Mouse (Mus musculus): ENCODE data around the gene Usp18.

Gene Usp18

GRCm38 (mm10) chr6:121245127-121246036, at the start of gene Usp18:
Usp18 (plus strand) TSS chr6:121245906.
- POLR2A ChIA-PET = interaction anchor here in 2 of 4 experiments (0.6 to 1.1 kb wide), 3 partner anchors 52 to 422 kb away, joined by 3 read pairs; partner anchors contain the start of gene Atp6v1e1 (in 1 of the 2)
- CTCF ChIA-PET = interaction anchor here in 2 of 4 experiments (0.7 to 1.6 kb wide), 3 partner anchors 10 to 60 kb away, joined by 3 to 8 read pairs (median 4); no protein-coding TSS in a partner anchor

- CTCF ChIA-PET = interaction anchor here in 1 of 4 experiments (0.6 kb wide), 1 partner anchor 146 kb away, joined by 3 read pairs; no protein-coding TSS in a partner anchor
- POLR2A ChIA-PET = interaction anchor here in 2 of 4 experiments (0.7 to 1.3 kb wide), 2 partner anchors 13 to 30 kb away, joined by 3 read pairs; no protein-coding TSS in a partner anchor
These were observed 47.8 kb upstream of the Usp18 start for GRCm38 (mm10) chr6:121197807-121198365.

GRCm38 (mm10) chr6:121200458-121200857, 45.2 kb upstream of the Usp18 start:
- ChIA-PET POLR2A (interaction anchor here in 3 of 4 experiments (0.6 to 1.7 kb wide), 6 partner anchors 10 to 178 kb away, joined by 3 to 8 read pairs (median 4); partner anchors contain the start of genes Pex26 (in 1 of the 3) and Tuba8 (in 1 of the 3)), CTCF (interaction anchor here in 2 of 4 experiments (0.6 to 1.3 kb wide), 3 partner anchors 44 to 142 kb away, joined by 3 to 4 read pairs (median 3); partner anchors contain the start of genes Mical3 (in 1 of the 2) and Slc6a12 (in 1 of the 2))

- POLR2A ChIA-PET = interaction anchor here in 3 of 4 experiments (0.6 to 2.8 kb wide), 8 partner anchors 8 to 954 kb away, joined by 3 to 13 read pairs (median 4); partner anchors contain the start of gene Tuba8 (in 2 of the 3)
- CTCF ChIA-PET = interaction anchor here in 3 of 4 experiments (0.6 to 1.9 kb wide), 4 partner anchors 18 to 359 kb away, joined by 3 to 6 read pairs (median 3); no protein-coding TSS in a partner anchor
These were observed 43.7 kb upstream of the Usp18 start for GRCm38 (mm10) chr6:121202026-121202425.

- ChIA-PET CTCF (no interaction called here), POLR2A (no interaction called here)
These were observed 39.2 kb upstream of the Usp18 start for GRCm38 (mm10) chr6:121206481-121206880.

- POLR2A ChIA-PET = interaction anchor here in 2 of 4 experiments (0.6 to 2.6 kb wide), 4 partner anchors 9 to 16 kb away, joined by 3 to 8 read pairs (median 4); no protein-coding TSS in a partner anchor
- CTCF ChIA-PET = interaction anchor here in 1 of 4 experiments (0.8 kb wide), 1 partner anchor 25 kb away, joined by 7 read pairs; no protein-coding TSS in a partner anchor
These were observed 36.1 kb upstream of the Usp18 start for GRCm38 (mm10) chr6:121209584-121209983.

GRCm38 (mm10) chr6:121210149-121210925, 35.4 kb upstream of the Usp18 start, which contains the start of gene Tuba8:
Tuba8 (plus strand) TSS chr6:121210696.
- ChIA-PET POLR2A (interaction anchor here (0.6 to 2.6 kb wide), 15 partner anchors 8 to 1264 kb away, joined by 3 to 23 read pairs (median 4); partner anchors contain the start of genes Pex26 (in 2 of the 4), Atp6v1e1 (in 1 of the 4) and Phc1 (in 1 of the 4)), CTCF (interaction anchor here in 2 of 4 experiments (0.8 to 1.1 kb wide), 3 partner anchors 24 to 26 kb away, joined by 3 to 7 read pairs (median 3); no protein-coding TSS in a partner anchor)

- CTCF ChIA-PET = interaction anchor here in 2 of 4 experiments (0.5 to 1.1 kb wide), 4 partner anchors 24 to 263 kb away, joined by 3 read pairs; no protein-coding TSS in a partner anchor
- POLR2A ChIA-PET = interaction anchor here (0.6 to 2.6 kb wide), 15 partner anchors 8 to 388 kb away, joined by 3 to 23 read pairs (median 5); partner anchors contain the start of genes Pex26 (in 2 of the 4) and Atp6v1e1 (in 1 of the 4)
These were observed 34.8 kb upstream of the Usp18 start for GRCm38 (mm10) chr6:121210926-121211289.

GRCm38 (mm10) chr6:121211743-121212142, 34.0 kb upstream of the Usp18 start:
- CTCF ChIA-PET = no interaction called here
- POLR2A ChIA-PET = interaction anchor here in 3 of 4 experiments (0.6 to 1.9 kb wide), 9 partner anchors 9 to 101 kb away, joined by 3 to 23 read pairs (median 5); partner anchors contain the start of gene Pex26 (in 1 of the 3)

- ChIA-PET CTCF (no interaction called here), POLR2A (no interaction called here)
These were observed 32.7 kb upstream of the Usp18 start for GRCm38 (mm10) chr6:121212988-121213387.

GRCm38 (mm10) chr6:121214221-121214620, 31.5 kb upstream of the Usp18 start:
- POLR2A ChIA-PET = interaction anchor here in 2 of 4 experiments (1.0 to 1.4 kb wide), 2 partner anchors 19 to 21 kb away, joined by 3 read pairs; no protein-coding TSS in a partner anchor
- CTCF ChIA-PET = interaction anchor here in 1 of 4 experiments (0.7 kb wide), 1 partner anchor 97 kb away, joined by 3 read pairs; no protein-coding TSS in a partner anchor

GRCm38 (mm10) chr6:121214667-121215330, 30.9 kb upstream of the Usp18 start:
- POLR2A ChIA-PET = interaction anchor here in 2 of 4 experiments (0.7 to 1.4 kb wide), 3 partner anchors 20 to 1543 kb away, joined by 3 read pairs; no protein-coding TSS in a partner anchor
- CTCF ChIA-PET = interaction anchor here in 1 of 4 experiments (0.7 kb wide), 1 partner anchor 98 kb away, joined by 3 read pairs; no protein-coding TSS in a partner anchor

- CTCF ChIA-PET = no interaction called here
- POLR2A ChIA-PET = interaction anchor here in 2 of 4 experiments (0.7 to 1.4 kb wide), 3 partner anchors 19 to 1542 kb away, joined by 3 read pairs; no protein-coding TSS in a partner anchor
These were observed 30.4 kb upstream of the Usp18 start for GRCm38 (mm10) chr6:121215336-121215735.

- POLR2A ChIA-PET = interaction anchor here in 2 of 4 experiments (0.7 to 1.5 kb wide), 3 partner anchors 13 to 21 kb away, joined by 3 to 8 read pairs (median 4); no protein-coding TSS in a partner anchor
- CTCF ChIA-PET = interaction anchor here in 1 of 4 experiments (0.6 kb wide), 1 partner anchor 318 kb away, joined by 3 read pairs; no protein-coding TSS in a partner anchor
These were observed 29.8 kb upstream of the Usp18 start for GRCm38 (mm10) chr6:121215896-121216295.

- POLR2A ChIA-PET = interaction anchor here in 1 of 4 experiments (1.5 kb wide), 1 partner anchor 12 kb away, joined by 8 read pairs; no protein-coding TSS in a partner anchor
- CTCF ChIA-PET = no interaction called here
These were observed 29.0 kb upstream of the Usp18 start for GRCm38 (mm10) chr6:121216589-121217255.

- POLR2A ChIA-PET = interaction anchor here in 2 of 4 experiments (0.6 to 0.9 kb wide), 3 partner anchors 17 to 103 kb away, joined by 3 to 5 read pairs (median 3); no protein-coding TSS in a partner anchor
- CTCF ChIA-PET = interaction anchor here in 2 of 4 experiments (0.7 kb wide), 2 partner anchors 30 to 96 kb away, joined by 4 to 5 read pairs; no protein-coding TSS in a partner anchor
These were observed 27.7 kb upstream of the Usp18 start for GRCm38 (mm10) chr6:121218002-121218401.

Data from embryonic stem cell, embryonic (primary cell).